Mouse (Mus musculus) liver, embryonic 11.5 days (tissue): ENCODE measurements around the gene Opalin. TPM values are rescaled to one million over a fixed set of nuclear protein-coding genes. Genes with fewer than 3 reads are reported as not detected.

Source experiments
- ATAC-seq: fragments of 200-750 bp; cut with Nextera tagmentation; replicated peaks from 2 replicates; pipeline ENCODE4 v1.8.0; 2017; ENCODE audit warnings: moderate number of reproducible peaks, mild to moderate bottlenecking, moderate TSS enrichment, moderate library complexity; ENCODE audit not compliant: low FRiP score
- DNase-seq: peaks from one replicate; pipeline ENCODE4 v3.0.0-alpha.2; 2017; ENCODE audit warnings: low spot score
- H3K27ac ChIP-seq: fragments of 300-500 bp; sonication (generic); 2 replicates; pipeline ENCODE4 v1.5.1; 2014; ENCODE audit warnings: mild to moderate bottlenecking, low read depth, low read length, control low read depth
- H3K27me3 ChIP-seq: fragments of 300-500 bp; sonication (generic); replicated peaks from 2 replicates; pipeline ENCODE4 v1.6.1; 2014; ENCODE audit warnings: low read length, mixed read lengths; ENCODE audit not compliant: control insufficient read depth, insufficient read depth
- H3K36me3 ChIP-seq: fragments of 300-500 bp; sonication (generic); 2 replicates; pipeline ENCODE4 v1.6.1; 2014; ENCODE audit warnings: mild to moderate bottlenecking, low read length, moderate library complexity, mixed read lengths; ENCODE audit not compliant: control insufficient read depth, insufficient read depth
- H3K4me1 ChIP-seq: fragments of 300-500 bp; sonication (generic); replicated peaks from 2 replicates; pipeline ENCODE4 v1.6.1; 2014; ENCODE audit warnings: low read length, mixed read lengths; ENCODE audit not compliant: control insufficient read depth, insufficient read depth
- H3K4me2 ChIP-seq: fragments of 300-500 bp; sonication (generic); 2 replicates; pipeline ENCODE4 v1.6.1; 2014; ENCODE audit warnings: mild to moderate bottlenecking, control low read depth, moderate library complexity
- H3K4me3 ChIP-seq: fragments of 300-500 bp; sonication (generic); 2 replicates; pipeline ENCODE4 v1.5.1; 2014; ENCODE audit warnings: low read depth, low read length, control low read depth
- H3K9ac ChIP-seq: fragments of 300-500 bp; sonication (generic); 2 replicates; pipeline ENCODE4 v1.6.1; 2014; ENCODE audit warnings: low read depth, low read length, control low read depth
- H3K9me3 ChIP-seq: fragments of 300-500 bp; sonication (generic); 2 replicates; pipeline ENCODE4 v1.6.1; 2016; ENCODE audit warnings: low read length, inconsistent platforms, mixed read lengths; ENCODE audit not compliant: control insufficient read depth
- WGBS: fragments of 180-500 bp; shearing (Covaris S2); extraction: QIAGEN DNeasy Blood & Tissue Kit; methylation state at CpG from one replicate; pipeline ENCODE4 v1.1.7; 2014; 5-methylcytosine and 5-hydroxymethylcytosine counted together
- polyA plus RNA-seq: library from polyadenylated mRNA; unstranded; fragments of >200 nt; fragmentation: Nextera tagmentation; extraction: Ambion mirVana; gene quantifications from 2 replicates; pipeline ENCODE4 v1.2.1, GENCODE M21; 2014

Gene Opalin
- polyA plus RNA-seq, 1 experiment from 2014 or later, result not detected

DNA sequence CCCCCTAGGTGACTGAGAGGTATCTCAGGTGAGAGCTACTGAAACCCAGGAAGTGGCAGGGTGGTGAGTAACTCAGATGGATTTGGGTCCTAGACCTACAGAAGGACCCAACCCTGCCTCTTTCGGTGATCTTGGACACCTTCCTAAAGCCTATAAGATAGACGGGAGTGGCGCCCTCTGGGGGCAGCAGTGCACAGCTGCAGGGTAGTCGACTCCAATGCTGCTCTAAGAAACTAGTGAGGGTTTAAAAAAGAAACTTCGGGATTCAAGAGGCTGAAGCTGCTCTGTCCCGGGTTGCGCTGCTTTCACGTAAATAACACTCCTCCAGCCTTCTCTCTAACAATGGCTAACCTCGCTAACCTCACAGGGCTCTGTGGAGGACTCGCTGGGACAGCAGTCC lies 23.4 kb downstream of the Opalin start:
- Histone ChIP-seq H3K27ac (no peak overlapping the region), H3K9ac (no peak overlapping the region), H3K27me3 (no peaks in the 10 kb centered on the region), H3K9me3 (no peaks in the 10 kb centered on the region), H3K4me3 (no peak overlapping the region), H3K4me2 (no peak overlapping the region), H3K4me1 (no peaks in the 10 kb centered on the region), H3K36me3 (no peaks in the 10 kb centered on the region)
- DNase-seq (no peak), ATAC-seq (no peak)
- WGBS, result 29% methylated on average over 10 of the region's 10 CpGs

DNA sequence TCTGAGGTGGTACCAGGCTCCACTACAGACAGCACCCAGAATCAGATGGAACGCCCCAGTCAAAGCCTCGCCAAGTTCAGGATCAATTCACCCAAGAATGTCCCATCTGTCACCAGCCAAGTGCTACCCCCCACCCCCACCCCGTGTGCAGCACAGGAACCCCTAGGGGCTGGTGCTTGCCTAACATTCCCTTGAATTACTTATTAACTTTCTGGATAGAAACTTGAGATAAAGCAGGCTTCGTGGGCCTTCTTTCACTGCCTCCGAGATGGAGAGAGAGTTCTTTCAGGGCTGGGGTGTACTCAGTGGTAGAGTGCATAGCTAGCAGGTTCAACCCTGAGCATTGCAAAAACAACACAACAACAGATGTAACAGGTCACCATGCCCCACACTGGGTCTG lies 24.7 kb downstream of the Opalin start:
- Histone ChIP-seq H3K9me3 (no peaks in the 10 kb centered on the region), H3K9ac (no peak overlapping the region), H3K4me1 (no peaks in the 10 kb centered on the region), H3K4me2 (no peak overlapping the region), H3K27ac (no peak overlapping the region), H3K27me3 (no peaks in the 10 kb centered on the region), H3K36me3 (no peaks in the 10 kb centered on the region), H3K4me3 (no peak overlapping the region)
- WGBS, result 57% methylated on average over 5 of the region's 5 CpGs
- no peak for ATAC-seq
- DNase-seq, result no peak

DNA sequence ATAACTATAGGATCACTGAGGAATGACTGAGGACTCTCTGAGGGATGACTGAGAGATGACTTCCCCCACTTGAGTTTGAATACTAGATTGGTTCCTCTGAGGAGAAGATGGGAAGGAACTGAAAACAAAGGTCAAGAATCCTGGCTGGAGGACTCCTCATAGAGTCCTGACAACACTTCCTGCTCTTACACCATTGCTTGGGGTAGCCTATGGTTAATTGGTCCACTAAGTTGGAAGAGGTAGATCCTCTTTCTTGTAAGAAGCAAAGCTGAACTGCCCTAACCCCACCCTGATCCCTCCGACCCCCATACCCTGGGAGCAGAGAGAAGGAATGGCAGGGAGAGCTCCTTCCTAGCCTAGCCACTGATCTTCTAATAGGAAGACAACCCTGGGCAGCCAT lies 25.2 kb downstream of the Opalin start:
- Histone ChIP-seq H3K27ac (no peak overlapping the region), H3K36me3 (no peaks in the 10 kb centered on the region), H3K9ac (no peak overlapping the region), H3K4me1 (no peaks in the 10 kb centered on the region), H3K27me3 (no peaks in the 10 kb centered on the region), H3K4me3 (no peak overlapping the region), H3K4me2 (no peak overlapping the region), H3K9me3 (no peaks in the 10 kb centered on the region)
- 70% methylated on average over 1 of the region's 1 CpGs for WGBS
- DNase-seq (no peak), ATAC-seq (no peak)

DNA sequence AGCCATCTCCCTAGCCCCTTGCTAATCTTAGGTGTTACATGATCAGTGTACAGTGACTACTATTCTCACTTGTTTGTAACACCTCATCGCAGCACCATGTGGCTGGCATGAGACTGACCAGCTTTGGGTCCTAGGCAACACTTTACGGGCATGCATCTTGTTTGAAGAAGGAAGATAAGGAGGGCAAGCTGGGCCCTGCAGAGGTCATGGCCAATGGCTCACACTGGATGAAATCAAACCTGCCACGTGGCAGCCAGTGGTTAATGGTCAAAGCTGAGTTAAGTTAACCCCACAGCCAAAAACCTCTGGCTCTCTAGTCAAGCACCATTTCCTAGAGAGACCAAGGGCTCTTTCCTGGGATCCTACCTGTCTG lies 28.7 kb downstream of the Opalin start:
- no peaks in the 10 kb centered on the region for H3K4me1 ChIP-seq
- H3K27ac ChIP-seq, result no peak overlapping the region
- H3K4me3 ChIP-seq, result no peak overlapping the region
- no peak for DNase-seq
- ATAC-seq, result no peak
- H3K4me2 ChIP-seq, result no peak overlapping the region
- H3K36me3 ChIP-seq, result no peaks in the 10 kb centered on the region
- no peaks in the 10 kb centered on the region for H3K9me3 ChIP-seq
- WGBS, result 66% methylated on average over 3 of the region's 3 CpGs
- H3K9ac ChIP-seq, result no peak overlapping the region
- H3K27me3 ChIP-seq, result 0 out of 2 replicates have a peak, but pooled peaks cover 2% of the 10 kb centered on the region

DNA sequence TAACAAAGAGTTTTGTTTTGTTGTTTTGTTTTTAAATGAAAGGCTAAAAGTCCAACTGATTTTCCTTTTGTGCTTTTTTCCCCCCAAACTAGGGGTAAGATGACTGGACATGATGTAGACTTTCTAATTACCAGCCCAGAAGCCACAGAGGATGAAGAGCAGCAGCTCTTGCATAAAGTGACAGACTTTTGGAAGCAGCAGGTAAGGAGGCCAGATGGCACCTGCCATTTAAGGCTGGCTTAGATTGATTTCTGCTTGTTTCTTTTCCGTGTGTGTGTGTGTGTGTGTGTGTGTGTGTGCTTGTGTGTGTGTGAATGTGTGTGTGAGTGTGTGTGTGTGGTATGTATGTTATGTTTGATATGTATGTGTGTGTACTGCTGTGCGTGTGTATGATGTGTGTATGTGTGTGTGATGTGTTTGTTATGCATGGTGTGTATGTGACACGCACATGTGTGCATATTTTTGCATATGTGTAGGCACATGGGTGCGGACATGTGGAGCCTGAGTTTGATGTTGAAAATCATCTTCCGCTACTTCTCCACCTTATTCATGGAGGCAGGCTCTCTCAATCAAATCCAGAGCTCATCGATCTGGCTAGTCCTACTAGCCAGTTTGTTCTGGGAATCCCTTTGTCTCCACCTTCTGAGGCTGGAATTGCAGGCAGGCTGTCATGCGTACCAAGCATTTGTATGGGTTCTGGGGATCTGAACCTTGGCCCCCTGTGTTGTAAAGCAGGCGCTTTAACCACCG lies 29.3 kb downstream of the Opalin start:
- Histone ChIP-seq H3K27ac (no peak overlapping the region), H3K9ac (no peak overlapping the region), H3K9me3 (no peaks in the 10 kb centered on the region), H3K4me2 (no peak overlapping the region), H3K36me3 (no peaks in the 10 kb centered on the region), H3K4me3 (no peak overlapping the region), H3K4me1 (no peaks in the 10 kb centered on the region), H3K27me3 (0 out of 2 replicates have a peak, but pooled peaks cover 2% of the 10 kb centered on the region)
- 82% methylated on average over 9 of the region's 9 CpGs for WGBS
- ATAC-seq (no peak), DNase-seq (no peak)

DNA sequence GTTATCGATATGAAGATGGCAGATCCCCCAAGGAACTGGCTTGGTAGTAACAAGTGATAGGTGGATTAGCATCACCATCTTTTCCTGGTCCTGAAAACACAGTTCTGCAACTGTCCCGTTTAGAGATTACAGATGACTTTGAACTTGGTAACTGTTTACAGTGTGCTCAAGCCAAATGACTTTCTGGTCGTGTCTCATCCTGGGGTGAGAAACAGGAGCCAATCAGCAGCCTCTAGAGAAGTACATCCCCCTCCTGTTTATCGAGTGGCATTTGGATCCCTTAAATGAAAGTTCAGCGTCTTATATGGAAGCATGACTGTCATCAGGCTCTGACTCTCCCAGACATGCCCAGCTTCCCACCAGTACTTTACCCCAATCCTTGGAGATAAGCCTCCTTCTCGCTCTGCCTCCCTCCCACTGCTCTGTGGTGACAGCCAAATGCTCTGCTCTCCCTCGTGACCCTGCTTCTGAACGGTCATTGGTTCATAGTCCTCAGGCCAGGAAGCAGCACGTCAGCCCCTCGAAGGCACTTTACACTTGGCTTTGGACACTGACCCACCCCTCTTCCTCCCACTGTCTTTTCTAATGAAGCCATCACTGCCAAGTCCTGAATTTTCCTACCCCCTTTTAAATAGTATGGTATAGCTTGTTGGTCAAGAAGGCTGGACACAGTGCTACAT lies 31.7 kb downstream of the Opalin start:
- no peaks in the 10 kb centered on the region for H3K36me3 ChIP-seq
- ATAC-seq, result no peak
- H3K4me1 ChIP-seq, result no peaks in the 10 kb centered on the region
- WGBS, result 40% methylated on average over 10 of the region's 10 CpGs
- H3K9ac ChIP-seq, result no peak overlapping the region
- H3K4me2 ChIP-seq, result no peak overlapping the region
- no peak overlapping the region for H3K27ac ChIP-seq
- 0 out of 2 replicates have a peak, but pooled peaks cover 2% of the 10 kb centered on the region for H3K27me3 ChIP-seq
- H3K9me3 ChIP-seq, result no peaks in the 10 kb centered on the region
- H3K4me3 ChIP-seq, result no peak overlapping the region
- no peak for DNase-seq

DNA sequence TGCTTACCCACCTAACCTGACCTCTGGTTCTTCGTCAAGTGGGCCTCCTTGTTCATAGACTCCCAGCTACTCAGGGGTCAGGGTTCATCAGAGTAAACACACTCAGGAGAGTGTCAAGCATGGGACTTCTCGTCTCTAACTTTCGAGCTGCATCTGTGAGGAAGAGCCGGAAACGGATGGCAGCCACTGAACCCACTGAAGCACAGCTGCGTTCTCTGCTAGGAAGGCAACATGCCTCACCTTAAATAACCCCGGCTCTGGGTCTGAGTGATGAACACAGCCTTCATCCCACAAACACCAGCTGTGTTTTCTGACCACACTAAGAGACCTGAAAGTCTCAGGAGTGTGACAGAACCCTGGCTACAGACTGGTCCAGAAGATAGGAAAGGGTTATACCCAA lies 37.8 kb downstream of the Opalin start:
- no peak for DNase-seq
- Histone ChIP-seq H3K9me3 (no peaks in the 10 kb centered on the region), H3K4me2 (no peak overlapping the region), H3K36me3 (no peaks in the 10 kb centered on the region), H3K4me1 (no peaks in the 10 kb centered on the region), H3K27ac (no peak overlapping the region), H3K4me3 (no peak overlapping the region), H3K9ac (no peak overlapping the region), H3K27me3 (no peaks in the 10 kb centered on the region)
- no peak for ATAC-seq
- WGBS, result 76% methylated on average over 7 of the region's 7 CpGs

DNA sequence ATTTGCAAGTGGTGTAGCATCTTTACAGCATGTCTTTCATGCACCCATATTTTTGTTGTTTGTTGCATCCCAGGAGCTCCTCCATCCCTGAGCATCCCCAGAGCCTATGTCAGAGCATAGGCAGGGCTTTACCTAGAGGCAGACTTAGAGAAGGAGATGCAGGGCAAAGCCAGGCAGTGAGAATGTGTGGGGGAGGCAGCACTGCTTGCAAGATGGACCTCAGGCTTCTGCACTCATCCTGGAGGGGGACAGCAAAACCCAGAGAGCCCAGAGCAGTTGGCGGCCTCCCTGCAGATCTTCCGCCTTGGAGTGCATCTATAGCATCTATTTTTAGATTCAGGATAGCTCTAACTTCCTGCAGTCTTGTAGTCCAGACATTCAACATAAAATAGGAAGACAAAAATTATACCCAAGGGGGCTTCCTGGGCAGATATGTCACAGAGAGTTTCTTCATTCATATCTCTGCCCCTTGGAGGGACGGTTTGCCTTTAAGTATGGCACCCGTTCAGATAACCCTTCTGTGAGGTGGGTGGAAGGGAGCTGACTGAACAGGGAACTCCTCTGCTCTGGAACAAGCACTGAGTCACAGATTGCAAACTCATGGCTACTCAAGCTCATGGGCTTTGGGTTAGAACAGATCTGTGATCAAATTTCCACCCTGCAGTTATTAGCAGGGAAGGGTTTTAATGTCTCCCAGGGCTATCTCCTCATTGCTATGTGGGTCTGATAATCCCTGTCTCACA lies 40.9 kb downstream of the Opalin start:
- Histone ChIP-seq H3K36me3 (no peaks in the 10 kb centered on the region), H3K9me3 (no peaks in the 10 kb centered on the region), H3K27me3 (no peaks in the 10 kb centered on the region), H3K27ac (no peak overlapping the region), H3K4me2 (no peak overlapping the region), H3K9ac (no peak overlapping the region), H3K4me1 (no peaks in the 10 kb centered on the region), H3K4me3 (no peak overlapping the region)
- DNase-seq, result no peak
- ATAC-seq, result no peak
- 50% methylated on average over 4 of the region's 4 CpGs for WGBS
